Mouse (Mus musculus): ENCODE measurements at regions not wholly inside any gene's neighbourhood (a gene's known extent, or its start where the extent isn't known, plus 50 kb on each side); places are given as distances from the start of the nearest gene placed in this dataset.

DNA sequence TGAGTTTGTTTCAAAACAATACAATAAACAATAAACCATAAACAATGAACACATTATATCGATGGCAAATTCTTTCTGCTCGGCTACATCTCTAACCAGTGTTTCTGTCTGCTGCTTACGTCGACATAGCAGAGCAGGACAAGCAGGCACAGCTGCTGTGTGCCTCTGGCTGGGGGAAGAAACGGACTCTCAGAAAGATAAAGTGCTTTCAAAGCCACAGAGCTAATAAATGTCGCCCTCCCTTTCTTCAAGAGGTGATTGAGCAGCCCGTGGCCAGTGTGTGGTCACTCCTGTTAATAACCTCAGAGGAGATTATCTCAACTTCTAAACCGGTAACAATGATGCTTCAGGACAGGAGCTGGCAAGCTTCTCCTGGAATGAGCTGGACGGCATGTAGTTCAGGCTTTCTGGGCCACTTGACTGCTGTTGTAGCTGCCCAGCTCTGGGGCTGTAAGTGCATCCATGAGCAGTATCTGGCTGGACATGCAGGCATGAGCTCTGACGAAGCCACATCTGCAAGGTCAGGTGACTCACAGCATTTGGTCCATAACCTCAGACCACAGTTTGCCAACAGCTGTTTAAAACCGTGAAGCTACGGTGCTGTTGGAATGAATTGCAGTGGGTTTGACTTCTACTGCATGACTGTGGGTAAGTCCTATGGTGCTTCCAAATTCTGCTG, 55.6 kb downstream of the Evx1 start:
- DNase-seq (ENCODE audit: low spot score in 2 of 2) = no peak

DNA sequence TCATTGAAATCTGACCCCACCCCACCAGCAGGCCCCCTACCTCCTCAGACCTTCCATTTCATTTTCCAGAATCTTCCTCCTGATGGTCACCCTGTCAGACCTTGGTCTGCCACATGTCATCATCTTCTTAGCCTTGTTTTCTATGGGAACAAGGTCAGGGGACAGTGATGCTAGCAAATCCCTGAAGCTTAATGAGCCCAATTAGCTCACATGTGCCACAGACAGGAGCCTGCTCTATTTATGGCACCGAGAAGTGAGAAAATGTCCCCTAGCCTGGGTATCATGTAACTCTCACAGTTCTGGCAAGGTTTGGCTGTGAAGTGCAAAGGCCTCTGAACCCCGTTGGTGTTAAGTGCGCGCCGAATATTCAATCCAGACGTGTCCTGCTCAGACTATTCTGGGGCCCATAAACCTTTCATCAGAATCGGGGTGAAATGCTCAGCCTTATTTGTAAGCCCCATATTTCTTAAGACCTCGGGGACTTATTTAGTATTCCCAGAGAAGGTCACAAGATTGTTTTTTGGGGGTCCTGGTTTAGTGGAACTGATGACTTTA, 57.6 kb downstream of the Evx1 start:
- DNase-seq (ENCODE audit: low spot score in 2 of 2) = no peak

DNA sequence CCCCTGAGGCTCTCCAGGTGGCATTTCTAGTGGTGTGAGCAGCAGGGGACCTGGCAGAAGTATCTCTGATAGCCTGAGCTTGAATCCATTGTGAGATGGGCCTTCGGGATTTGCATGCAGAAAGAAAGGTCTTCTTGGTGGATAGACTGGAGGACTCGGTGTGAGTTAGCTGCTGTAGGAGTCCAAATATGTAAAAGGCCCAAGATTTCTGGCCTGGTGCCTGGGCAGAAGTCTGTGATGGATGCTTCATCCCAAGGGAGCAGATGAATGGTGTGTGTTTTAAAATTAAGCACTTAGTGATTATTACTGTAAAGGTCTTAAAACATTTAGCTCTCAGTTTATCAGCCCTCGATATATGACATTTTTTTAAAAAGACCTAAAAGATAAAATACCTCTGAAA, 65.8 kb downstream of the Evx1 start:
- DNase-seq (ENCODE audit: low spot score in 2 of 2) = no peak

DNA sequence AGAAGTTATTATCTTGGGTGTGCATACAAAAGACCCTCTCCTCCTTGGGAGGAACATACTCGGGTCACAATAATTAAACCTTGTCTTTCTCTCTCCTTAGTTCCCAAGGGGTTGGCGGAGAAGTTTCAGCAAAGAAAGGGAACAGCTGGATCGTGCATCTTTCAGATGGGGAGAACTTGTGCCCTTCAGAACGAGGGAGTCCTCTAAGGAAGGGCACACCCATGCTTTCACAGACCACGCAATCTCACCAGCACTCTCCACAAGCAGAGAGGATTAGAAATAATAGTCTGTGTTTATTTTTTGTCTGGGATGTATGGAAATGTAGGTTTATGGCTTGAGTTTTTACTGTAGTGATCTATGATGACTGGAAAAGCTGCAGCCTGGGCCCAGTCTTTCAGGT, 66.3 kb downstream of the Evx1 start:
- no peak for DNase-seq (ENCODE audit: low spot score in 2 of 2)

DNA sequence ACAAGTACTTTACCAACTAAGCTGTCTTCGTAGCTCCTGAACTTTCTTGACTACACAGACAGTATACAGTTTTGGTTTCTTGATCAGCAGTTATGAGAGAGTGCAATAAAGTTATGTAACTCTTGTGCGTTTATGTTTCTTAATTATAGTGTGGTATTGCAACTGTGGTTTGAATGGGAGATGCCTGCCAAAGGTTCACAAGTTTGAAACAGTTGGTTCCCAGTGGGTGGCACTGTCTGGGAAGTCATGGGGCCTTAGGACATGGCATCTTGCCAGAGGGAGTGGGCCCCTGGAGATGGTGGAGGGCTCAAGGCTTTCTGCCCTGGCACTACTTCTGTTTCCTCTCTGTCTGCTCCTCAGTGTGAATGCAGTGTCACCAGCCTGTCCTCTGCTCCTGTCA, 71.7 kb downstream of the Evx1 start:
- no peak for DNase-seq (ENCODE audit: low spot score in 2 of 2)

DNA sequence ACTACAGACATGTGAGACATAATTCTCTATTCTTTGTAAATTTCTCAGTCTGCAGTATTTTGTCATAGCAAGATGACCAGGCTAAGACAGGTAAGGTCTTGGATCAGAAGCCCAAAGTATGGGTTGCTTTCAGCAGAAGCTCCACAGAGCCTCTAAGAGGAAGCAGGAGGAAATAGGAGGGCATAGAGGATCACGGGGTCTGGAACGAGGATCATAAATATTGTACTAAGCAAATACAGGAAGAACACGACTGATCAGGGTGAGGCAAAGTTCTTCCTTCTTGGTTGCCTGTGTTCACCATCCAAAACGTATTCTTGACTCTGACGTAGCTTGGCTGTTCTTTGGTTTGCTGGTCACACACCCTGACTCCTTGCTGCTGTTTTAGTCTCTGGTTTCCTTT, 88.1 kb downstream of the Evx1 start:
- DNase-seq (ENCODE audit: low spot score in 2 of 2) = no peak

DNA sequence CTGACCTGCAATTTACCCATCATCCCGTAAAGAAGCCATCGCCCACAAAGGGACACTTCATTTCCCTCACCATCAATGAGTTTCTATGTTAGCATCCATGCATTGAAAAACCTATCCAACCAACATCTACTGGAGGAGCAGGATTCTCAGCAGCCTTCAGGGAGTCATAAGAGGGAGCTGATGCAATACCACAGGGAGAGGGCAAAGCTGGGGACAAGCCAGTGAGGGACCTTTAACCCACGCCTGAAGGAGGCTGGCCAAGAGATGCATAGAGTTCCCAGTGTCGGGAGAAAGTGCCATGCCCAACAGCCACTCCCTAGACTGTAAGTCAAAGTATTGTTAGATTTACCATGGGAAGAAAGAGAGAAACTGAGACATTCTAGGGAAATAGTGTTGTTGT, 96.7 kb downstream of the Evx1 start:
- no peak for DNase-seq (ENCODE audit: low spot score in 2 of 2)

DNA sequence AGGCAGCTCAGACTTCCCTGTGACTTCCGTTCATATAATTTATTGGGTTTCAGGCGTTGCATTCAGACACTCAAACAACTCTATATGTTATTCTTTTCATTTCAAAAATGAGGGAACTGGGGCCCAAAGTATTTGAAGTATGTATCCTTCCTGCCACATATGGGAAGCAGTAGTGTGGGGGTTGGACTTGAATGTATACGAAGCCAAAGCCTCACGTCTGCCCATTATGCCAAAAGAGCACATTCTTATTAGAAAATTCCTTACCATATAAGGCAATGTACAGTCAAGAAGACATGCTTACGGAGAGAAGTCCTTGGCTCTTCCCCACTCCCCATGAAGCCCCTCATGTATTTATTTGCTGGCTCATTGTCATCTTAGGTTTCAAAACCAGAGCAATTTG, 97.4 kb downstream of the Evx1 start:
- DNase-seq (ENCODE audit: low spot score in 2 of 2) = no peak

DNA sequence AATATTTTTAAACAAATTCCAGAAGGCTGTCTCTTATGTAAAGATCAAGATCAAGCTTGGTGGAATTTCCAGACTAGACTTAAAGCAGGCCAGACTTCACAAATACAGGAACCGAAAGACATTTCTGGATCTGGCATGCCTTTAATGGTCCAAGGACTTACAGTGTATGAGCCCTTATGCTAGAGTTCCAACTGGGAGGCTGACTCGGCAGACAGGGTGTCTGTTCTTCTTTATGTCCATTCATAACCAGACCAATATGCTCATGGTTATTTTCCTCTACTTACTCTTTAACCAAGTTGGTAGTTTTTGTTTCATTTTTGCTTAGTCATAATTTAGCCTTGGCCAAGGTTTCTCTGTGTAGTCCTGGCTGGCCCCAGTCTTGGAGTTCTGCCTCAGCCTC, 98.0 kb downstream of the Evx1 start:
- no peak for DNase-seq (ENCODE audit: low spot score in 2 of 2)

DNA sequence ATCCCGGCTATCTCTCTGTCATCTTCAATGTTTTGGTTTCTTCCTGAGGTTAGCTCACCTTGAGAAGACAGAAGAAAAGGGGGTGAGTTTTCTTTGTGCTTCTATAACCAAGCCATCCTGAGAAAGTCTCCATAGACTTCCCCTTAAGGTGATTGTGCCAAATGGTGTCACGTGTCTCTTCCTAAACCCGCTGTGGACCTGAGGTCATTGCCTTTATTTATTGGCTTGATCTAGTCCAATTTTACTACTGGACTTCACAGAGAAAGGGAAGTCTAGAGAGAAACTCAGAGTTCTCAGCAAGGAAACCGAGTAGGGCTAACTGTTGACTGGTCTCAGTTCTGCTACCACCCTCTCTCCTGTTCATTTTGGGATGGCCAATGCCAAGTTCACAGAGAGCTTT, 100.3 kb downstream of the Evx1 start:
- DNase-seq (ENCODE audit: low spot score in 2 of 2) = no peak

DNA sequence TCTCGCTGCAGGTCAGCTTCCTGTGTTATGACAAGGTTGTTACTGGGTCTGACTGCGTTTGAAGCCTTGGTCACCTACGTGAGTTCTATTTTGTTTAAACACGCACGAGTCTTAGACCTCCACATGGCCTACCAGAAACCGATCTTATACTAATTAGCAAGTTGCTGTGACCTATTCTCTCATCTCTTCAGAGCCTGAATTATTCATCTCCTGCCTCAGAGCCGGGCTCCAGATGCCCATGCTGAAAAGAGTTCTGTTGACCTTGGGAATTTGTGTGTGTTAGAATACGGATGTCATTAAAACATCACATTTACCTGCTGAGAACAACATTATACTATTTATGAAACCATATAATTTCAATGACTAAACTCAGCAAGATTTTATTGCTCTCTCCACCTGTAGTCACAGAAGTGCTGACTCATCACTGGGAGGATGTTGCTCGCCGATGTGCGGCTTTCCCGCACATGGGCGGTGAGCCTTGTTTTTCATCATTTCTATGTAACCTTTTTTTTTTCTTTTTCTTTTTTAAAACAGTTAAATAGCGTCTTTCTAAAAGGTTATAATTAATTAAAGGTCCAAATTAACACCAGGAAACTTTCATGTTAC, 102.1 kb downstream of the Evx1 start:
- DNase-seq (ENCODE audit: low spot score in 2 of 2) = no peak

DNA sequence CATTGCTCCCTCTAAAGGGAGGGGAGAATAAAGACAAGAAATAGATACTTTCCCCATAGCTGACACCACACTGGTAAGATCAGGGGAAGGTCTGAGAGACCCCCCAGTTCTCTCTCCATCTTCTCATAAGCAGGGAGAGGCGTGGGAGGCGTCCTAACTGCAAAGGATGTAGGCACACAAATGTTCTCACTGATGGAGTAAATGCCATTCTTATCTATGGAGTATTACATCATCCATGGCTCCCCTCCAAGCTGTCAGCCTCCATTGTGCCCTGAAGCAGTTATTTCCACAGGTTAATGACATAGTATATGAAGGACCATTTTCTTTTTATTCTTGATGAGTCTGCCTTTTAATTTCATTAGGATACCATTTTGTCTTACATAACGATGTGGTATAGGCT, 103.2 kb downstream of the Evx1 start:
- no peak for DNase-seq (ENCODE audit: low spot score in 2 of 2)

DNA sequence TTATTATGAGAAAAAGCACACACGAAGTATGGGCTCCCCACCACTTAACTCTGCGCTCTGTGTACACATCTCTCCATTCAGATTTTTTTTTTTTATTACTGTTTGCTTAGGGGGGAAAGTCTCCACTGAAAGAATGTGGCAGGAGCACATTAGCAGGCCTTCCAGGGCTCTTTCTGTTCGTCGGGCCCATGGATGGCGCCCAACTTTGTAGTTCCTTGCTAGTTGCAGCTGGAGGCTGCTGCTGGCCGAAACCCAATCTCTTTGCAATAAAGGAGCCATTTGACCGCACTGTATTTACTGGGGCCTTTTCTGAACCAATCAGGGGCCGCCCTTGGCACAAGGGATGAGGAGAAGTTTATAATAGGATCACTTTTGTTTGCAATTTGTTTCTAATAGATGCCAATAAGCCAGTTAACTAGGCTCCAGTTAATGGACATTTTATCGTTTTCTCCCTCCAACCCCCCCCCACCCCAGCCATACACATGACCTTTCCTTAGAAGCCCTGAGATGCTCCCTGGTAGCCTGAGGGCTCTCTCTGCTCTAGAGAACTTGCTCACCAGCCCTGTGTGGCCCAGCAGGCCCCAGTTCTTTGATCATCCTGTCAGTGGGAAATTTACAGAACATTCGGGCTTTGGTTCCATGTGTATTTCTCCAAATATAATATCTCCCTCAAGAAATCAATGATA, 104.3 kb downstream of the Evx1 start:
- DNase-seq (ENCODE audit: low spot score in 2 of 2) = peak in 1 of 2 experiments; percentile 5

DNA sequence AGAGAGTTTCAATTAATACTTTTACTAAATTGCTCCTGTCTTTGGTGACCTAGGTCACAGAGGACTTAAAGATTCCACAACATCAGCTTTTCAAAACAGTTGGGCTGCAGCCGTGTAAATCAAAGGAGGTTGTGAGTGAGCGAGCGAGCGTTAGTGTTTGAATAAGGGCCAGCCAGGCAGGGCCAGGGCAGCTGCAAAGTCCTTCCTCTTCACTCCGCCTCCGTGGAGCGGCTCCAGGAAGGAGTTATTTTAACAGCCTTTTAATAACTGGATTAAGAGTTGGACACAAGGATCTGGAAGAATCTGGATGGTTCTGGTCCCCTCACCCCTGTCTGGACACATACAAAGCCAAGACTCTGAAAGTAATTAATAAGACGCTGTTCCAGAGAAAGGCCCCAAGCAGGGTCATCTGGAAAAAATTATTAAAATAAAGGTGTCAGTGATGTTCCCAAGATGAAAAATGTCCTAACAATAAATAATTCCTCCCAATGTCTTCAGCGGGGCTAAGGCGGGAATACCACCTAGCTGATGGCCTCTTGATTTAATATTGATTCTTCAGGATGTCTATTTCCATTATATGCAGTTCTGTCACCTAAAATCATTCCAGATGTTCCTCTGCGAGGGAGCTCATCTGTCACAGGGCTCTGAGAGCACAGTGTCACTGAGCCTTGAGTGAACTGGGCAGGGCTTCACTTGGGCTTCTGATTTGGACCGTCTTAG, 105.3 kb downstream of the Evx1 start:
- no peak for DNase-seq (ENCODE audit: low spot score in 2 of 2)

DNA sequence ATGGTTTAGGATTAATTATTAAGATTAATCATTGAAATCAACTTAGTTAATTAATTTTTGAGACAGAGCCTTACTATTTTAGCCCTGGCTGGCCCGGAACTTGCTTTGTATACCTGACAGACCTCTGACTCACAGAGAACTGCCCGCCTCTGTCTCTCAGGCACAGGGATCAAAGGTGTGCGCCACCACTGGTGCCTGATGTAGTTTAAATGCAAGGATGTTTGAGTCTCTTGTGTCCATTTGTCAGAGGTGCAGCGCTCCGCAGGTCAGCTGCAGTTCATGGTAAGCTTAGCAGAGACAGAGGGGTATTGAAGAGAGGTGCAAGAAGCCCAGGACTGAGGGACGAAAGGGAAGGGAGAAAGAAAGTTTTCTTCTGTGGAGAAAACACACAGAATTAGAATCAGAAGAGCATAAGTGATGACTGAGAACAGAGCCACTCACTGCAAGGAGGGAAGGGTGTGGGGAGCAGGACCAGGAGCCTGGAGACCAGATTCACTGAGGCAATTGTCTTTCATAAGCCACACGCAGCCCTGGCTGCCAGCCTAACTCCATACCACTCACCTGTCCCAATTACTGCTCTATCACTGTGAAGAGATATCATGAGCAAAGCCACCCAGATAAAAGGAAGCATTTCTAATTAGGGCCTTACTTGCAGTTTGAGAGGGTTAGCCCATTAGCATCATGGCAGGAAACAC, 107.1 kb downstream of the Evx1 start:
- DNase-seq (ENCODE audit: low spot score in 2 of 2) = no peak

DNA sequence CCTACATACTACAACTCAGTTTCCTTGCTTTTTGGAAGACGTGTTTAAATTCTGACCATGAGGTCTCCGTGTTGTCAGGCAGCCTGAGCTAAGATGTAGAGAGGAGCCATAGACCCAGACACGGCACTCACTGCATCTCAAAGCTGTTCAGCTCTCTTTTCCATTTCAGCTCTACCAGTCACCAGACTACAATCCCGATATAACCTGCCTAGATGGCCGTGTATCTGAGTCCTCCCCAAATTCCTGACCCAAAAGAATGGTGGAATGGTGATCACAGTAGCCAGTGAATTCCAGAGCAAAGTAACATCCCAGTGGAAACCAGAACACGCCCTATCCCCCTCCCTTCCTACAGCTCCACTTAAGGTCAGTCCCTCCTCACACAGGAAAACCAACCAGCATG, 108.5 kb downstream of the Evx1 start:
- DNase-seq (ENCODE audit: low spot score in 2 of 2) = no peak

DNA sequence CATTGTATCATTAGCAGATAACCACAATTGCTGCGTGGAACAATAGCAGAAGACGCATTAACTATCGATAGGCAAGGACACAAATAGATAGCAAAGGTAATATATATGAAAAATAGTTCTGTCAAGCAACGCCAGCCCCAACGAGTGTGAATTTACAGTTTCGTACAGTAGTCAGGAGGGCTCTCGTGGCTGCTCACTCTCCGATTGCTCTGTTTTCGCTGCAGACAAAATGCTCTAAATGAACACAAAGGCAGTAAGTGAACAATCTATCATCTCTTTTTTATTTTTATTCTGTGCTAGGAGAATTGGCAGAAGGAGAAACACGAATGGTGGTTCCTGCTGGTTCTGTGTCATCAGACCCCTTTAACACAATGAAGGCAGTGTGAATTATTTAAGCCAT, 109.4 kb downstream of the Evx1 start:
- no peak for DNase-seq (ENCODE audit: low spot score in 2 of 2)

DNA sequence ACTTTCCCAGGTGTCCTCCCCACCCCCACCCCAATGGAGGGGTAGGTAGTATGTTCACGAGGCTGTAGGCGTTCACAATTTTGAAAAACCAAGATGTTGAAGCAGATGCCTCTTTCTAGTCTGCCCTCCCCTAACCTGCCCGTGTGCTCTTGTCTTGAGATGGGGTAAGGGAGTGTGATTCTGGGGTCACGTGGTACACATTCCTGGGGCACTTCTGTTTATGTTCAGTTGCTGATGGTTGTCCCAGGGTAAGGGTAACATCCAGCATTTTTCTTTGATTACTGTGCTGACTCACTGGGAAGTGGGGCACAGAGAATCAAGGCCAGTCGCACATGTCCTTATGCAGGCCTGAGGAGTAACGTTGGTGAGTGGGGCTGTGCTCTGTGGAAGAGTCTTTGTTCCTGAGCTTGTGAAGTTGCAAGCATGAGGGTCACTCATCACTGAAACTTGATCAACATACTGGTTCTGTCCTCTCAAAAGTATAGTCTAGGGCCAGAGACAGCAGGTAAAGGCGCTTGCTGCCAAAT, 110.3 kb downstream of the Evx1 start:
- no peak for DNase-seq (ENCODE audit: low spot score in 2 of 2)

DNA sequence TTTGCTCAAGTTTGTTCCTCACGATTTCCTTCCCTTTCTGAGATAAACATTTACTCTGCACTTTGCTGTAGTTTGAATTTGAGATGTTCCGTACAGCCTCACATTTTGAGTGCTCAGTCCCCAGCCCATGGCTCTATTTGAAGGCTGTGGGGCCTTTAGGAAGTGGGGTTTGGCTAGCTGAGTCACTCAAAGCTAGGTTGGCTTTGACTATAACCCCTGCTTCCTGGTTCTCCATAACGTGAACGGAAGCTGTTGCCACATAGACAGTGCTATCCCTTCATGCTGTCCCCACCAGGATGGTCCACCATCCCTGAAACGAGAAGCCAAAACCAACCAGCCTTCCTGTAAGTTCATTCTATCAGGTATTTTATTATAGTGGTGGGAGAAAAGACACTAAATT, 111.1 kb downstream of the Evx1 start:
- no peak for DNase-seq (ENCODE audit: low spot score in 2 of 2)

DNA sequence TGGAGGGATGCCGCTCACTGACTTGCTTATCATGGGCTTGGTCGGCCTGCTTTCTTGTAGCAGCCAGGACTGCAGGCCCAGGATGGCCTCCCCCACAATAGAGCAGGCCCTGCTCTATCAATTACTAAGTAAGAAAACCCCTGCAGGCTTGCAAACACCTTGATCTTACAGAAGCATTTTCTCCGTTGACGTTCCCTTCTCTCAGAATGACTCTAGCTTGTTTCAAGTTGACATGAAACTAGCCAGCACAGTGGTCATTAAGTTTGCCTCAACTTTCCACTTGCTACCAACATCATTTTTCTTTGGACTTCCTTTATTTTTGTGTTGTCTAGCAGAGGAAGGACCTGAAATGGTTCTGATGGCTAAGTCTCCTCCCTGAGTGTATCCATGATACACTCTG, 111.8 kb downstream of the Evx1 start:
- no peak for DNase-seq (ENCODE audit: low spot score in 2 of 2)
